Mouse (Mus musculus): ENCODE results near the gene Det1.

Gene Det1

DNA sequence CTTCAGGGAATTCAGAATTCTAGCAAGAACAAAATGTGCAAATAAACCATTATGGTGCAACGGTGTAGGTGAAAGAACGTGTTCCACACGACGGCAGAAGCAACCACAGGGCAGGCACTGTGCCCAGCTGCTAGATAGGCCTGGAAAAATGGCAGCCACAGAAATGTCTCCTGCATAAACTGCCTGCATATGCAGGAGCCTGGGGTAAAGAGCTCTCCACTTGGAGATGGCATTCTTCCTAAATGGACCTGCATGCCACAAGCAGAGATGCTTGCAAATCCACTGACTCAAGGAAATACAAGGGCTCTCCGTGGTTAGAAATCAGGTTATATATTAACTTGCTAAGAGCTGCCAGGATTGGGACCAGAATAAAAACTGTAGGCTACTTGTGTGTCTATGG, 68.3 kb downstream of the Det1 start:
- DNase-seq: no peak

Data from thymus, postnatal 14 days (tissue).